8 mouse cellular contexts compared by ENCODE assay signal in genomic region chr2:30709386-30709884, GRCm38 (mm10).
DNase-seq lines count a peak whose midpoint lies in the region; ATAC-seq and TF ChIP-seq lines count a peak whose summit lies in the region.

No protein-coding gene starts in this region.

- H3K27me3 ChIP-seq in limb, embryonic 14.5 days (ENCODE audit: control insufficient read depth, insufficient read depth, low read length): no peaks in the 10 kb centered on the region
- no peaks in the 10 kb centered on the region for H3K27me3 ChIP-seq in stomach, embryonic 16.5 days (ENCODE audit: control insufficient read depth, insufficient read depth, low read length)

- H3K4me3 ChIP-seq in limb, embryonic 14.5 days (replicated peaks; ENCODE audit: low read length): no peak overlapping the region
- no peak overlapping the region for H3K4me3 ChIP-seq in stomach, embryonic 16.5 days (replicated peaks; ENCODE audit: low read length)

- peak overlapping the region; percentile 100 for H3K27ac ChIP-seq in limb, embryonic 14.5 days (replicated peaks; ENCODE audit: low read depth, low read length)
- peak overlapping the region; percentile 100 for H3K27ac ChIP-seq in stomach, embryonic 16.5 days (ENCODE audit: low read length)

- H3K9me3 ChIP-seq in limb, embryonic 14.5 days (ENCODE audit: control insufficient read depth, low read length): 0 out of 2 replicates have a peak, but pooled peaks cover under 1% of the 10 kb centered on the region
- H3K9me3 ChIP-seq in stomach, embryonic 16.5 days (replicated peaks; ENCODE audit: control insufficient read depth, low read length): no peaks in the 10 kb centered on the region

- no peaks in the 10 kb centered on the region for H3K36me3 ChIP-seq in limb, embryonic 14.5 days (ENCODE audit: control insufficient read depth, insufficient read depth, low read length)
- no peaks in the 10 kb centered on the region for H3K36me3 ChIP-seq in stomach, embryonic 16.5 days (ENCODE audit: control insufficient read depth, insufficient read depth, low read length)

- TF ChIP-seq POLR2A in limb, embryonic 14.5 days (IDR thresholded peaks at IDR 0.05; ENCODE audit: borderline replicate concordance, extremely low read depth, insufficient read depth, insufficient read length): no peak

- 48% methylated on average over 3 of the region's 3 CpGs for WGBS in limb, embryonic 14.5 days
- WGBS in stomach, embryonic 16.5 days: 43% methylated on average over 3 of the region's 3 CpGs

- no peak for ATAC-seq in cerebellum, adult (ENCODE audit: insufficient number of reproducible peaks, low FRiP score, low TSS enrichment)
- no peak for ATAC-seq in limb, embryonic 14.5 days (ENCODE audit: low FRiP score, low read depth)
- no peak for ATAC-seq in stomach, embryonic 16.5 days (ENCODE audit: insufficient read depth, low FRiP score)

- peak; percentile 65 to 69 for DNase-seq in cerebellum, postnatal 10 days
- peak; percentile 41 for DNase-seq in brain, adult 2 months (ENCODE audit: low read depth, low spot score)
- peak; percentile 41 for DNase-seq in heart, postnatal 4 days
- peak; percentile 65 for DNase-seq in limb, embryonic 14.5 days (ENCODE audit: low spot score)
- no peak for DNase-seq in ovary, adult 18-20 months (ENCODE audit: low spot score)
- no peak for DNase-seq in spleen, adult 18-20 months

- no peak overlapping the region for H3K4me2 ChIP-seq in limb, embryonic 14.5 days (replicated peaks; ENCODE audit: low read depth, low read length, severe bottlenecking)
- H3K4me2 ChIP-seq in stomach, embryonic 16.5 days (ENCODE audit: low read depth, low read length): no peak overlapping the region

- H3K9ac ChIP-seq in limb, embryonic 14.5 days (ENCODE audit: low read depth, low read length, severe bottlenecking): no peak overlapping the region
- peak overlapping the region; percentile 88 for H3K9ac ChIP-seq in stomach, embryonic 16.5 days (ENCODE audit: low read length)

- H3K4me1 ChIP-seq in limb, embryonic 14.5 days (ENCODE audit: control insufficient read depth, insufficient read depth, low read length): peaks cover 67% of the 10 kb centered on the region
- H3K4me1 ChIP-seq in stomach, embryonic 16.5 days (ENCODE audit: control insufficient read depth, insufficient read depth, low read length): peaks cover 72% of the 10 kb centered on the region

Comparison
In these comparisons a context has a peak if more than half of its experiments do, and no peak if none do; other contexts are left out.
1. DNase-seq: peak in cerebellum, postnatal 10 days (2 of 2), brain, adult 2 months (single experiment), heart, postnatal 4 days (single experiment) and limb, embryonic 14.5 days (single experiment); none in ovary, adult 18-20 months (single experiment) and spleen, adult 18-20 months (0 of 2).